Mouse (Mus musculus): Measurements from ENCODE around the gene Nfe2. TPM values are rescaled to one million over a fixed set of nuclear protein-coding genes. Genes with fewer than 3 reads are reported as not detected.
A peak's percentile ranks its signal among the peaks of the same experiment; 100 is the strongest.
"Not testable (repeated sequence)": the region's sequence is repeated elsewhere in the genome, so short reads cannot be mapped to it uniquely, and the experiment has no call there.

Gene Nfe2
- total RNA-seq, 2 experiments from 2014 or later, result not detected

DNA sequence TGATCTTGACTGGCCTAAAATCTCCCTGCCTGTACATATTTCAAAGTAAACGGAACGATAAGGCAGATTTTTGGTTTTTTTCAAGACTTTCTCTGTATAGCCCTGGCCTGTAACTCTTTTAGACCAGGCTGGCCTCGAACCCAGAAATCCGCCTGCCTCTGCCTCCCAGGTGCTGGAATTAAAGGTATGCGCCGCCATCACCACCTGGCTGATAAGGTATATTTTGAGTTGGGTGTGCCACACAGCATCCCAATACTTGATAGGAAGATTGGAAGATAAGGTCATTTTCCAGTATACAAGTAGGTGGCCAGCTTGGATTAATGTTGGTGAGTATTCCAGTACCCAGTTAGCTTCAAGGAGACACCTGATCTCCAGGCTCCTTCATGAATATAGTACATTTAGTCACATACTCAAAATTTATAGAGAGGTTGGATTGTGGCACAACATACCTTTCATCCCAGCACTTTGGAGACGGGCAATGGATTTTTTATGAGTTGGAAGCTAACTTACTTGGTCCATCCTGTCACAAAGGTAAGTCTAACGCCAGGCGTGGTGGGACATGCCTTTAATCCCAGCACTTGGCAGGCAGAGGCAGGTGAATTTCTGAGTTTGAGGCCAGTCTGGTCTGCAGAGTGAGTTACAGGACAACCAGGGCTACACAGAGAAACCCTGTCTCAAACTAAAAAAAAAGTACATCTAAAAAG is 11.0 kb downstream of the Nfe2 start:
- TF ChIP-seq CTCF (IDR thresholded peaks at IDR 0.05), result no peak
- intact Hi-C loops (cut with DNase I), result no loop called here
- no peak for DNase-seq (ENCODE audit: extremely low spot score in 1 of 2, low spot score in 2 of 2)
- no peak overlapping the region for H3K4me3 ChIP-seq
- H3K27ac ChIP-seq, result no peak overlapping the region

- no peak overlapping the region for H3K27ac ChIP-seq
- TF ChIP-seq CTCF (IDR thresholded peaks at IDR 0.05), result no peak
- no peak for DNase-seq (ENCODE audit: extremely low spot score in 1 of 2, low spot score in 2 of 2)
- no peak overlapping the region for H3K4me3 ChIP-seq
- intact Hi-C loops (cut with DNase I), result no loop called here
These were observed 12.6 kb downstream of the Nfe2 start for GRCm38 (mm10) chr15:103245616-103246015.

DNA sequence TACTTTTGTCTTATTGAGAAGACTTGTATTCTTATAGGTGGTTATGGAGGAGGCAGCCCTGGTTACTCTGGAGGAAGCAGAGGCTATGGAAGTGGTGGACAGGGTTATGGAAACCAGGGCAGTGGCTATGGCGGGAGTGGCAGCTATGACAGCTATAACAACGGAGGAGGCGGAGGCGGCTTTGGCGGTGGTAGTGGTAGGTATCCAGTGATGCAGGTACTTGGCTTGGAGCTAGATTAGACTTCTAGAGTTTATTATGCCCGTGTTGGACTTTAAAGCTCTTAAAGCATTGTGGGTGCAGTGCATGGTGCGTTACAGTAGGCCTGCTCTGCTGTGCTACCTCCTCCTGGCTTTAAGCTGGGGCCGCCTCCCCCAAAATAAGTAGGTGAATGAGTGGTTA is 15.3 kb downstream of the Nfe2 start:
- Histone ChIP-seq H3K4me3 (no peak overlapping the region), H3K27ac (no peak overlapping the region)
- TF ChIP-seq CTCF (IDR thresholded peaks at IDR 0.05), result no peak
- intact Hi-C loops (cut with DNase I), result no loop called here
- no peak for DNase-seq (ENCODE audit: extremely low spot score in 1 of 2, low spot score in 2 of 2)

- not testable (repeated sequence) for DNase-seq (ENCODE audit: extremely low spot score in 1 of 2, low spot score in 2 of 2)
- Histone ChIP-seq H3K27ac (peak overlapping the region; percentile 89), H3K4me3 (peak overlapping the region; percentile 72)
- intact Hi-C loops (cut with DNase I), result loop anchor here (2.0 kb wide), 1 partner anchor 63 kb away; no protein-coding TSS in a partner anchor
These were observed 16.9 kb downstream of the Nfe2 start for GRCm38 (mm10) chr15:103241071-103242018.

GRCm38 (mm10) chr15:103240160-103241028 is 17.8 kb downstream of the Nfe2 start, which contains the start of gene Hnrnpa1:
Gene Hnrnpa1 (plus strand): TSS chr15:103240432.
- intact Hi-C loops (cut with DNase I), result loop anchor here (1.0 to 2.0 kb wide), 2 partner anchors 32 to 64 kb away; partner anchors contain the start of gene Copz1
- peak; percentile 83 to 92 for DNase-seq (ENCODE audit: extremely low spot score in 1 of 2, low spot score in 2 of 2)
- Histone ChIP-seq H3K4me3 (peak within 1 kb of the TSS; percentile 72), H3K27ac (peak within 1 kb of the TSS; percentile 89)
- TF ChIP-seq CTCF (IDR thresholded peaks at IDR 0.05), result no peak

- H3K27ac ChIP-seq, result peak within 1 kb of the TSS; percentile 89
- H3K4me3 ChIP-seq, result peak within 1 kb of the TSS; percentile 72
- DNase-seq (ENCODE audit: extremely low spot score in 1 of 2, low spot score in 2 of 2), result peak; percentile 97
- intact Hi-C loops (cut with DNase I), result loop anchor here (1.0 to 2.0 kb wide), 3 partner anchors 25 to 65 kb away; partner anchors contain the start of gene Copz1
- no peak for TF ChIP-seq CTCF (IDR thresholded peaks at IDR 0.05)
These were observed 18.5 kb downstream of the Nfe2 start, which contains the start of gene Cbx5 for GRCm38 (mm10) chr15:103239685-103240159. Gene Cbx5 (minus strand): TSS chr15:103239816.

GRCm38 (mm10) chr15:103239130-103239684 is 19.0 kb downstream of the Nfe2 start:
- TF ChIP-seq CTCF (IDR thresholded peaks at IDR 0.05), result no peak
- DNase-seq (ENCODE audit: extremely low spot score in 1 of 2, low spot score in 2 of 2), result peak; percentile 89 to 91
- Histone ChIP-seq H3K27ac (peak overlapping the region; percentile 89), H3K4me3 (peak overlapping the region; percentile 72)
- intact Hi-C loops (cut with DNase I), result loop anchor here (2.0 kb wide), 1 partner anchor 24 kb away; no protein-coding TSS in a partner anchor

DNA sequence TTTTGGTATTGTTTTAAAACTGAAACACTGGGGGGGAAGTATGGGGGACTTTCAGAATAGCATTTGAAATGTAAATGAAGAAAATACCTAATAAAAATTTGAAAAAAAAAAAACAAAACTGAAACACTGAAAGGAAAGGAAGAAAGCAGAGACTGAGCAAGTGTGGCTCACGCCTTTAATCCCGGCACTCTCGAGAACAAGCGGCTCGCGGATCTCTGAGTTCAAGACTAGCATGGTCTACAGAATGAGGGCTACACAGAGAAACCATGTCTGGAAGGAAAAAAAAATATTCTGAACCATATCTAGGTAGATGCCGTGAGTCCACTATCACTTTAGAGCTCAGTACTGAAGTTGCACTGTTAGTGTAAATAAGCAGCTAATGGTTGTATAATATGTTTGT is 20.9 kb downstream of the Nfe2 start:
- H3K27ac ChIP-seq, result no peak overlapping the region
- H3K4me3 ChIP-seq, result no peak overlapping the region
- no peak for TF ChIP-seq CTCF (IDR thresholded peaks at IDR 0.05)
- no peak for DNase-seq (ENCODE audit: extremely low spot score in 1 of 2, low spot score in 2 of 2)
- intact Hi-C loops (cut with DNase I), result no loop called here

GRCm38 (mm10) chr15:103233119-103233518 is 25.1 kb downstream of the Nfe2 start:
- DNase-seq (ENCODE audit: extremely low spot score in 1 of 2, low spot score in 2 of 2), result no peak
- no peak overlapping the region for H3K4me3 ChIP-seq
- no peak for TF ChIP-seq CTCF (IDR thresholded peaks at IDR 0.05)
- intact Hi-C loops (cut with DNase I), result no loop called here
- H3K27ac ChIP-seq, result no peak overlapping the region

GRCm38 (mm10) chr15:103228904-103229303 is 29.3 kb downstream of the Nfe2 start:
- DNase-seq (ENCODE audit: extremely low spot score in 1 of 2, low spot score in 2 of 2), result no peak
- H3K27ac ChIP-seq, result no peak overlapping the region
- intact Hi-C loops (cut with DNase I), result no loop called here
- TF ChIP-seq CTCF (IDR thresholded peaks at IDR 0.05), result no peak
- H3K4me3 ChIP-seq, result no peak overlapping the region

- H3K4me3 ChIP-seq, result no peak overlapping the region
- intact Hi-C loops (cut with DNase I), result no loop called here
- no peak for TF ChIP-seq CTCF (IDR thresholded peaks at IDR 0.05)
- no peak overlapping the region for H3K27ac ChIP-seq
- DNase-seq (ENCODE audit: extremely low spot score in 1 of 2, low spot score in 2 of 2), result no peak
These were observed 30.6 kb downstream of the Nfe2 start for GRCm38 (mm10) chr15:103227572-103227971.

Data from left cerebral cortex, adult 2 months (tissue).